Mouse (Mus musculus): Measurements from ENCODE around the gene Syne1.

DNA sequence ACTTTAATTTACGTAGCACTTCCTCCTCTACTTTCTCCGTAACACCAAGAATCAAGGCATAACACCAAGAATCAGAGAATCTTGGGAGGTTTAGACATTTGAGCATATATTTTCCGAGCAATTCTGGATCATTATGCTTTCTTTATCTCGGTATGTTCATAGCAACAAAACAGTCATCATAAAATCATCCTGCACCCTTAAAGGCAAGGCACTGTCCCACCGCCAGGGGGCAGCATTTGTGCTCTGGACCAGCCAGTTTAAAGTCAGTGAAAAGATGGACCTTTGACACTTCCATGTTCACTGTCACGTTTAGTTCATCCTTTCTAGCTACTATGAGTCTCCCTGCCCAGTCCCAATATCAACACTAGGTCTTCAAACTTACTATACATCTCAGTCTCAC, 61.3 kb downstream of the Syne1 start:
- TF ChIP-seq CHD1 (IDR thresholded peaks at IDR 0.05; ENCODE audit: low read depth, low read length) (no peak), EP300 (IDR thresholded peaks at IDR 0.05; ENCODE audit: low read depth in 1 of 2, low read length in 2 of 2) (no peak), CHD2 (IDR thresholded peaks at IDR 0.05; ENCODE audit: low read length) (no peak), POLR2A (IDR thresholded peaks at IDR 0.05; ENCODE audit: control insufficient read depth in 1 of 2, insufficient read depth in 1 of 2, low read depth in 1 of 2, low read length in 2 of 2, poor library complexity in 1 of 2) (no peak), CTCF (IDR thresholded peaks at IDR 0.05 in 2 of 3, conservative IDR thresholded peaks at IDR 0.05 in 1 of 3; ENCODE audit: control insufficient read depth in 1 of 3, insufficient read depth in 1 of 3, low read depth in 2 of 3, low read length in 3 of 3, poor library complexity in 1 of 3, severe bottlenecking in 1 of 3) (peak; percentile 70 to 90 (median 78))

All from MEL (cell line).